Mouse (Mus musculus) kidney, embryonic 15.5 days (tissue): ENCODE results near the gene Mki67. TPM values are rescaled to one million over a fixed set of nuclear protein-coding genes. Genes with fewer than 3 reads are reported as not detected.
A peak's percentile ranks its signal among the peaks of the same experiment; 100 is the strongest.
"Not testable (repeated sequence)": the region's sequence is repeated elsewhere in the genome, so short reads cannot be mapped to it uniquely, and the experiment has no call there.

Experiments
- ATAC-seq: fragments of 200-750 bp; cut with Nextera tagmentation; replicated peaks from 2 replicates; pipeline ENCODE4 v1.8.0; 2017; ENCODE audit warnings: moderate TSS enrichment; ENCODE audit not compliant: low FRiP score
- H3K27ac ChIP-seq: fragments of 300-500 bp; sonication (generic); 2 replicates; pipeline ENCODE4 v1.5.1; 2015; ENCODE audit warnings: mild to moderate bottlenecking, inconsistent platforms
- H3K27me3 ChIP-seq: fragments of 300-500 bp; sonication (generic); 2 replicates; pipeline ENCODE4 v1.6.1; 2015; ENCODE audit warnings: inconsistent platforms
- H3K36me3 ChIP-seq: fragments of 300-500 bp; sonication (generic); 2 replicates; pipeline ENCODE4 v1.6.1; 2015; ENCODE audit warnings: inconsistent platforms
- H3K4me1 ChIP-seq: fragments of 300-500 bp; sonication (generic); 2 replicates; pipeline ENCODE4 v1.6.1; 2015; ENCODE audit warnings: inconsistent platforms
- H3K4me2 ChIP-seq: fragments of 300-500 bp; sonication (generic); 2 replicates; pipeline ENCODE4 v1.6.1; 2015; ENCODE audit warnings: moderate library complexity, mild to moderate bottlenecking, inconsistent platforms
- H3K4me3 ChIP-seq: fragments of 300-500 bp; sonication (generic); replicated peaks from 2 replicates; pipeline ENCODE4 v1.5.1; 2015; ENCODE audit warnings: mild to moderate bottlenecking, inconsistent platforms
- H3K9ac ChIP-seq: fragments of 300-500 bp; sonication (generic); 2 replicates; pipeline ENCODE4 v1.6.1; 2015; ENCODE audit warnings: mild to moderate bottlenecking, inconsistent platforms
- H3K9me3 ChIP-seq: fragments of 300-500 bp; sonication (generic); replicated peaks from 2 replicates; pipeline ENCODE4 v1.6.1; 2016; ENCODE audit warnings: inconsistent platforms
- WGBS: fragments of 180-500 bp; shearing (Covaris S2); methylation state at CpG from one replicate; pipeline ENCODE4 v1.1.7; 2015; ENCODE audit warnings: mixed read lengths; 5-methylcytosine and 5-hydroxymethylcytosine counted together
- polyA plus RNA-seq: library from polyadenylated mRNA; unstranded; fragments of >200 nt; fragmentation: Nextera tagmentation; extraction: Ambion mirVana; gene quantifications from 2 replicates; pipeline ENCODE4 v1.2.1, GENCODE M21; 2015

The Mki67 gene
- polyA plus RNA-seq, 1 experiment from 2014 or later: 38.7 TPM

- no peak for ATAC-seq
- H3K4me3 ChIP-seq: no peak overlapping the region
- H3K27ac ChIP-seq: no peak overlapping the region
- 98% methylated on average over 5 of the region's 5 CpGs for WGBS
- H3K27me3 ChIP-seq: no peaks in the 10 kb centered on the region
- no peaks in the 10 kb centered on the region for H3K4me1 ChIP-seq
- H3K4me2 ChIP-seq: no peak overlapping the region
- H3K9ac ChIP-seq: no peak overlapping the region
- peaks cover 99% of the 10 kb centered on the region for H3K36me3 ChIP-seq
- no peaks in the 10 kb centered on the region for H3K9me3 ChIP-seq
These were observed 21.4 kb downstream of the Mki67 start for GRCm38 (mm10) chr7:135694796-135695195.

GRCm38 (mm10) chr7:135694130-135694529, 22.0 kb downstream of the Mki67 start:
- Histone ChIP-seq H3K4me2 (no peak overlapping the region), H3K27ac (no peak overlapping the region), H3K9me3 (no peaks in the 10 kb centered on the region), H3K4me3 (no peak overlapping the region), H3K4me1 (no peaks in the 10 kb centered on the region), H3K27me3 (no peaks in the 10 kb centered on the region), H3K9ac (no peak overlapping the region), H3K36me3 (peaks cover 99% of the 10 kb centered on the region)
- no peak for ATAC-seq
- 91% methylated on average over 4 of the region's 4 CpGs for WGBS

GRCm38 (mm10) chr7:135691941-135692340, 24.2 kb downstream of the Mki67 start:
- no peak overlapping the region for H3K27ac ChIP-seq
- peaks cover 99% of the 10 kb centered on the region for H3K36me3 ChIP-seq
- no peaks in the 10 kb centered on the region for H3K4me1 ChIP-seq
- H3K4me3 ChIP-seq: no peak overlapping the region
- no peak overlapping the region for H3K4me2 ChIP-seq
- 92% methylated on average over 5 of the region's 5 CpGs for WGBS
- no peak overlapping the region for H3K9ac ChIP-seq
- H3K9me3 ChIP-seq: no peaks in the 10 kb centered on the region
- ATAC-seq: no peak
- no peaks in the 10 kb centered on the region for H3K27me3 ChIP-seq

- no peak overlapping the region for H3K4me3 ChIP-seq
- H3K9me3 ChIP-seq: no peaks in the 10 kb centered on the region
- no peak for ATAC-seq
- WGBS: 94% methylated on average over 7 of the region's 7 CpGs
- H3K9ac ChIP-seq: no peak overlapping the region
- no peak overlapping the region for H3K4me2 ChIP-seq
- no peak overlapping the region for H3K27ac ChIP-seq
- H3K4me1 ChIP-seq: no peaks in the 10 kb centered on the region
- H3K36me3 ChIP-seq: peaks cover 94% of the 10 kb centered on the region
- H3K27me3 ChIP-seq: no peaks in the 10 kb centered on the region
These were observed 26.8 kb downstream of the Mki67 start for GRCm38 (mm10) chr7:135689396-135689795.

- Histone ChIP-seq H3K27me3 (no peaks in the 10 kb centered on the region), H3K36me3 (peaks cover 51% of the 10 kb centered on the region), H3K27ac (0 out of 2 replicates have a peak overlapping the region, but pooled peaks have one; percentile 27), H3K4me2 (no peak overlapping the region), H3K4me3 (no peak overlapping the region), H3K4me1 (no peaks in the 10 kb centered on the region), H3K9ac (no peak overlapping the region), H3K9me3 (no peaks in the 10 kb centered on the region)
- 85% methylated on average over 7 of the region's 7 CpGs for WGBS
- ATAC-seq: no peak
These were observed 31.2 kb downstream of the Mki67 start for GRCm38 (mm10) chr7:135684938-135685337.

- H3K4me2 ChIP-seq, H3K9me3 ChIP-seq, H3K9ac ChIP-seq, H3K4me3 ChIP-seq, H3K27ac ChIP-seq, ATAC-seq, H3K4me1 ChIP-seq, H3K27me3 ChIP-seq: not testable (repeated sequence)
- WGBS: 72% methylated on average over 4 of the region's 4 CpGs
- H3K36me3 ChIP-seq: peaks cover 43% of the 10 kb centered on the region
These were observed 32.1 kb downstream of the Mki67 start for GRCm38 (mm10) chr7:135684098-135684497.

GRCm38 (mm10) chr7:135680334-135680733, 35.8 kb downstream of the Mki67 start:
- Histone ChIP-seq H3K9ac (no peak overlapping the region), H3K4me2 (no peak overlapping the region), H3K4me3 (no peak overlapping the region), H3K27me3 (no peaks in the 10 kb centered on the region), H3K4me1 (no peaks in the 10 kb centered on the region), H3K36me3 (peaks cover 6% of the 10 kb centered on the region), H3K9me3 (no peaks in the 10 kb centered on the region), H3K27ac (no peak overlapping the region)
- WGBS: 77% methylated on average over 5 of the region's 5 CpGs
- no peak for ATAC-seq

GRCm38 (mm10) chr7:135676722-135677121, 39.4 kb downstream of the Mki67 start:
- Histone ChIP-seq H3K9me3 (no peaks in the 10 kb centered on the region), H3K4me3 (no peak overlapping the region), H3K27me3 (no peaks in the 10 kb centered on the region), H3K36me3 (no peaks in the 10 kb centered on the region), H3K9ac (no peak overlapping the region), H3K4me1 (no peaks in the 10 kb centered on the region), H3K4me2 (no peak overlapping the region), H3K27ac (no peak overlapping the region)
- WGBS: 86% methylated on average over 8 of the region's 8 CpGs
- no peak for ATAC-seq

- Histone ChIP-seq H3K9ac (no peak overlapping the region), H3K4me1 (no peaks in the 10 kb centered on the region), H3K9me3 (no peaks in the 10 kb centered on the region), H3K36me3 (no peaks in the 10 kb centered on the region), H3K4me2 (no peak overlapping the region), H3K4me3 (no peak overlapping the region), H3K27ac (no peak overlapping the region), H3K27me3 (no peaks in the 10 kb centered on the region)
- WGBS: 47% methylated on average over 3 of the region's 3 CpGs
- no peak for ATAC-seq
These were observed 42.6 kb downstream of the Mki67 start for GRCm38 (mm10) chr7:135673576-135673975.

- WGBS: 35% methylated on average over 16 of the region's 16 CpGs
- no peaks in the 10 kb centered on the region for H3K27me3 ChIP-seq
These were observed 47.1 kb downstream of the Mki67 start for GRCm38 (mm10) chr7:135668852-135669739.

GRCm38 (mm10) chr7:135666314-135666713, 49.8 kb downstream of the Mki67 start:
- H3K27me3 ChIP-seq: no peaks in the 10 kb centered on the region
- ATAC-seq: no peak
- H3K4me3 ChIP-seq: no peak overlapping the region
- no peak overlapping the region for H3K9ac ChIP-seq
- no peaks in the 10 kb centered on the region for H3K9me3 ChIP-seq
- H3K27ac ChIP-seq: no peak overlapping the region
- 91% methylated on average over 2 of the region's 2 CpGs for WGBS
- no peaks in the 10 kb centered on the region for H3K4me1 ChIP-seq
- no peak overlapping the region for H3K4me2 ChIP-seq
- no peaks in the 10 kb centered on the region for H3K36me3 ChIP-seq

More at GRCm38 (mm10) chr7:135668852-135669739, 47.1 kb downstream of the Mki67 start:
- H3K36me3 ChIP-seq: no peaks in the 10 kb centered on the region
- no peaks in the 10 kb centered on the region for H3K4me1 ChIP-seq
- no peak overlapping the region for H3K27ac ChIP-seq
- no peak overlapping the region for H3K4me2 ChIP-seq
- H3K4me3 ChIP-seq: no peak overlapping the region
- no peak overlapping the region for H3K9ac ChIP-seq
- H3K9me3 ChIP-seq: no peaks in the 10 kb centered on the region
- 0 out of 2 replicates have a peak, but pooled peaks have one; percentile 52 for ATAC-seq

- 81% methylated on average over 7 of the region's 7 CpGs for WGBS
- ATAC-seq: no peak
- no peaks in the 10 kb centered on the region for H3K4me1 ChIP-seq
These were observed 52.0 kb downstream of the Mki67 start for GRCm38 (mm10) chr7:135664211-135664610.

More at GRCm38 (mm10) chr7:135664211-135664610, 52.0 kb downstream of the Mki67 start:
- H3K27me3 ChIP-seq: no peaks in the 10 kb centered on the region
- no peak overlapping the region for H3K4me2 ChIP-seq
- H3K9me3 ChIP-seq: no peaks in the 10 kb centered on the region
- H3K4me3 ChIP-seq: no peak overlapping the region
- H3K27ac ChIP-seq: no peak overlapping the region
- H3K36me3 ChIP-seq: no peaks in the 10 kb centered on the region
- H3K9ac ChIP-seq: no peak overlapping the region
